Mouse (Mus musculus): ENCODE measurements around the gene Cd38. TPM values are rescaled to one million over a fixed set of nuclear protein-coding genes. Genes with fewer than 3 reads are reported as not detected.

Gene Cd38
- polyA plus RNA-seq, 1 experiment from 2014 or later: 1.9 TPM

DNA sequence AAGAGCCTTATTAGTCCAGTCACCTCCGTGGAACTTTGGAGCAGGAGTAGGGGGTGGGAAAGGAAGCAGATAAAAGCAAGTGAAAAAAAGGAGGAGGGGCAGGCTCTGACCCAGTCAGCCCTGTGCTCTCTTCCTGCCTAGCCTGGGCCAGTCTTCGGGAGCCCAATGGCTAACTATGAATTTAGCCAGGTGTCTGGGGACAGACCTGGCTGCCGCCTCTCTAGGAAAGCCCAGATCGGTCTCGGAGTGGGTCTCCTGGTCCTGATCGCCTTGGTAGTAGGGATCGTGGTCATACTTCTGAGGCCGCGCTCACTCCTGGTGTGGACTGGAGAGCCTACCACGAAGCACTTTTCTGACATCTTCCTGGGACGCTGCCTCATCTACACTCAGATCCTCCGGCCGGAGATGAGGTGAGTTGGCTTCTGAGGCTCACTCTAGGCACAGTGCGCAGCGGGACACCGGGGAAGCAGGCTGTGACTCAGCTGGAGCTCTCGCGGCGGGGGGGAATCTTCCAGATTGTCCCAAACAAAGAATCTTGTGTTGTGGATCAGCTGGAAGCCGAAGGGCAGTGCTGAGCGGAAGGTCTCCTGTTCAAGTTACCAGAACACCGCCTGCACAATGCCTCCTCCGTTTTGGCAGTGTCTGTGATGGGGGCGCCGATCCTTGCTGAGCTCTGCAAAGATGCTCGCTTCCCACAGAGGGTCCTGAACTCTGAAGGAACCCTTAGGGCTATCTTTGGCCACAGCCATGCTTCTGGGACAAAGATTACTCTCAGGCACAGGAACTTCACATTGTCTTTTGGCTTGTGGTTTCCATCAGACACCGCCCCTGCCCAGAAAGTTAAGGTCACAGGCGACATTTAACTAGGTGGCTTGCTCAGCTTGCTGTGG is 603 bp downstream of the Cd38 start:
- H3K9ac ChIP-seq (ENCODE audit: low read depth, low read length): peak overlapping the region; percentile 36; the same call in 1 of the 2 replicates
- 5% methylated on average over 28 of the region's 28 CpGs for WGBS
- no peaks in the 10 kb centered on the region for H3K27me3 ChIP-seq (ENCODE audit: control insufficient read depth, insufficient read depth, low read depth, low read length)
- peak overlapping the region; percentile 36 for H3K4me3 ChIP-seq (ENCODE audit: low read depth, low read length)
- H3K27ac ChIP-seq (ENCODE audit: low read length): no peak overlapping the region
- H3K36me3 ChIP-seq (ENCODE audit: control insufficient read depth, insufficient read depth, low read length): no peaks in the 10 kb centered on the region
- peak overlapping the region; percentile 69 for H3K4me2 ChIP-seq (ENCODE audit: low read length)
- peak; percentile 48; the same call in 1 of the 2 replicates for ATAC-seq
- peaks cover 4% of the 10 kb centered on the region; the same call in 1 of the 2 replicates for H3K4me1 ChIP-seq (ENCODE audit: control insufficient read depth, insufficient read depth, low read length)
- no peaks in the 10 kb centered on the region for H3K9me3 ChIP-seq (replicated peaks; ENCODE audit: control insufficient read depth, low read length, poor library complexity, severe bottlenecking)

DNA sequence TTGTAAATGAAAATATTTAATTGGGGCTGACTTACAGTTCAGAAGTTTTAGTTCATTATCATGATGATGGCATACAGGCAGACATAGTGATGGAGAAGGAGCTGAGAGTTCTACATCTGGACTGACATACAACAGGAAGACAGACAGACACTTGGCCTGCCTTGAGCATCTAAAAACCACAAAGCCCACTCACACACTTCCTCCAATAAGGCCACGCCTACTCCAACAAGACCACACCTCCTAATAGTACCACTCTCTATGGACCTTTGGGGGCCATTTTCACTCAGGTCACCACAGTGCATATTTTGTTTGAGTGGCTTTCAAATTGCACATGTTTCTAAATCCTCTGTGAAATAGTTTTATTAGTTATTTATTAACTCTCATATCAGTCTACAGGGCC is 3.5 kb downstream of the Cd38 start:
- Histone ChIP-seq H3K36me3 (ENCODE audit: control insufficient read depth, insufficient read depth, low read length) (no peaks in the 10 kb centered on the region), H3K4me2 (ENCODE audit: low read length) (no peak overlapping the region), H3K27ac (ENCODE audit: low read length) (no peak overlapping the region), H3K9me3 (replicated peaks; ENCODE audit: control insufficient read depth, low read length, poor library complexity, severe bottlenecking) (no peaks in the 10 kb centered on the region), H3K27me3 (ENCODE audit: control insufficient read depth, insufficient read depth, low read depth, low read length) (no peaks in the 10 kb centered on the region), H3K9ac (ENCODE audit: low read depth, low read length) (no peak overlapping the region), H3K4me3 (ENCODE audit: low read depth, low read length) (no peak overlapping the region), H3K4me1 (ENCODE audit: control insufficient read depth, insufficient read depth, low read length) (peaks cover 4% of the 10 kb centered on the region; the same call in 1 of the 2 replicates)
- 85% methylated on average over 1 of the region's 1 CpGs for WGBS
- ATAC-seq: no peak

DNA sequence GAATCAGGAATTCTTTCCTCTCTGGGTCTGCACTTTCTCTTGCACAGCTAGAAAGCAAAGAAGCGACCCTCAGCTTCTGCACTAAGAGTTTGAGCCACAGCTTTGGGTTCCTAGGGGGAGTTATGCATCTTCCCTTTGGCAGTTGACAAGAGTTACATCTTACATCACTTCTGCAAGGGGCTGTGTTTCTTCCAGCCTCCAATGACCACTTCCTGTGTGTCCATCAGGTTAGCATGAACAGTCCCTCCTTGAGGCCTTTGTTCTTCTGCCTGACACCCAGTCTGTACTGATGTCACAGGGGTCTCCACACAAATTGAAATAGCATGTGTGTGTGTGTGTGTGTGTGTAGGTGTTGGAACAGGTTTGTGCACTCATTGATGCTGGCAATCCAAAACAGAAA is 4.3 kb downstream of the Cd38 start:
- no peak for ATAC-seq
- H3K36me3 ChIP-seq (ENCODE audit: control insufficient read depth, insufficient read depth, low read length): no peaks in the 10 kb centered on the region
- H3K4me1 ChIP-seq (ENCODE audit: control insufficient read depth, insufficient read depth, low read length): peaks cover 4% of the 10 kb centered on the region; the same call in 1 of the 2 replicates
- H3K4me2 ChIP-seq (ENCODE audit: low read length): no peak overlapping the region
- H3K27me3 ChIP-seq (ENCODE audit: control insufficient read depth, insufficient read depth, low read depth, low read length): no peaks in the 10 kb centered on the region
- H3K9me3 ChIP-seq (replicated peaks; ENCODE audit: control insufficient read depth, low read length, poor library complexity, severe bottlenecking): no peaks in the 10 kb centered on the region
- WGBS: 70% methylated on average over 1 of the region's 1 CpGs
- no peak overlapping the region for H3K4me3 ChIP-seq (ENCODE audit: low read depth, low read length)
- no peak overlapping the region for H3K27ac ChIP-seq (ENCODE audit: low read length)
- no peak overlapping the region for H3K9ac ChIP-seq (ENCODE audit: low read depth, low read length)

DNA sequence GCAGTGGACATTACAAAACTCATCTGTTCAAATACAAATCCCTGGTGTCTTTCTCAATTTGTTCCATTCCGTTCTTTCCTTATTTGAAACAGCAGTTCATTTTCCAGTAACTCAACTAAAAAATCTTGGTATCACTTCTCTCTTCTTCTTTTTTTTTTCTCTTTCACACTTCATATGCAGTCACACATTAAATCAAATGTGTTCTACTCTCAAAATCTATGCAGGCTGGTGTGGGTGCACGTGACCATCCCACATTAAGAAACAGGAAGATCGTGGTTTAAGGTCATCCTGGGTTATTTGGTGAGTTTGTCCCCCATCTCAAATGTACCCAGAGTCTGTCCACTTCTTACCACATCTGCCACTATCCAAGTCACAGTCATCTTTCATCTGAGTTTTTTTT is 13.7 kb downstream of the Cd38 start:
- no peaks in the 10 kb centered on the region for H3K36me3 ChIP-seq (ENCODE audit: control insufficient read depth, insufficient read depth, low read length)
- H3K4me3 ChIP-seq (ENCODE audit: low read depth, low read length): no peak overlapping the region
- H3K27ac ChIP-seq (ENCODE audit: low read length): no peak overlapping the region
- 91% methylated on average over 3 of the region's 3 CpGs for WGBS
- H3K4me2 ChIP-seq (ENCODE audit: low read length): no peak overlapping the region
- H3K4me1 ChIP-seq (ENCODE audit: control insufficient read depth, insufficient read depth, low read length): no peaks in the 10 kb centered on the region
- H3K27me3 ChIP-seq (ENCODE audit: control insufficient read depth, insufficient read depth, low read depth, low read length): no peaks in the 10 kb centered on the region
- H3K9me3 ChIP-seq (replicated peaks; ENCODE audit: control insufficient read depth, low read length, poor library complexity, severe bottlenecking): no peaks in the 10 kb centered on the region
- ATAC-seq: no peak
- H3K9ac ChIP-seq (ENCODE audit: low read depth, low read length): no peak overlapping the region

DNA sequence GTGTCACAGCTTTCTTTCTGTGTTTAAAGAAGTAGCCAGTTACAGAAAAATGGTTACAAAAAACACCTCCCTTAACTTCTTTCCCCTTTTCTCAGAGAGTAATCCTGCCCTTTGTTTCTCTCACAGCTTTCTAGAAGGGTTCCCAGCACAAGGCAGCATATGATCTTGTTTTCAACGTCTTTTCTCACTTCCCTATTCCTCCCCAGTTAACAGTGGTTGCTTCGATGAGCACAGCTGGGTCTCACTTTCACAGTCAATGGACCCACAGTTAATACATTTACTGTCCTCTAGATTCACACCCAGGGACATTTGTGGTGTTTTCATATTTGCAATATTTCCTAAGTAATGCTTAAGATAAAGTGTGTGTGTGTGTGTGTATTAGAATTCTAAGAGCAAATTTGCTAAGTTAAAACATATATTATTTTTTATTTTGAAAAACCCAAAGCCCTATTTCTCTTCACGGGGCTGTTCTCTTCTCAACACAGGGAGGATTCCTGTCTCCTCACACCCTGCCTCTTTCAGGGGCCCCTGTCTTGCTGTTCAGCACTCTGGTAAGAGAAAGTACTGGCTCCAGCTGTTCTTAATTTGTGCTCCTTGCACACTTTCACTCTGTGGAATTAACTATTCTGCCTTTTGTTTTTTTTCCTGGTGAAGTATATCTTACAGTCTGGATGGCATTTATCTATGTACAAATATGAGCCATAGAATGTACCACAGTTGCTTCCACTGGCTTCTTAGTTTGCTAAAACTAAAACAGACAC is 16.9 kb downstream of the Cd38 start:
- Histone ChIP-seq H3K9me3 (replicated peaks; ENCODE audit: control insufficient read depth, low read length, poor library complexity, severe bottlenecking) (no peaks in the 10 kb centered on the region), H3K27me3 (ENCODE audit: control insufficient read depth, insufficient read depth, low read depth, low read length) (no peaks in the 10 kb centered on the region), H3K9ac (ENCODE audit: low read depth, low read length) (no peak overlapping the region), H3K4me3 (ENCODE audit: low read depth, low read length) (no peak overlapping the region), H3K27ac (ENCODE audit: low read length) (no peak overlapping the region), H3K4me2 (ENCODE audit: low read length) (no peak overlapping the region), H3K4me1 (ENCODE audit: control insufficient read depth, insufficient read depth, low read length) (no peaks in the 10 kb centered on the region), H3K36me3 (ENCODE audit: control insufficient read depth, insufficient read depth, low read length) (no peaks in the 10 kb centered on the region)
- WGBS: 22% methylated on average over 3 of the region's 3 CpGs
- no peak for ATAC-seq

DNA sequence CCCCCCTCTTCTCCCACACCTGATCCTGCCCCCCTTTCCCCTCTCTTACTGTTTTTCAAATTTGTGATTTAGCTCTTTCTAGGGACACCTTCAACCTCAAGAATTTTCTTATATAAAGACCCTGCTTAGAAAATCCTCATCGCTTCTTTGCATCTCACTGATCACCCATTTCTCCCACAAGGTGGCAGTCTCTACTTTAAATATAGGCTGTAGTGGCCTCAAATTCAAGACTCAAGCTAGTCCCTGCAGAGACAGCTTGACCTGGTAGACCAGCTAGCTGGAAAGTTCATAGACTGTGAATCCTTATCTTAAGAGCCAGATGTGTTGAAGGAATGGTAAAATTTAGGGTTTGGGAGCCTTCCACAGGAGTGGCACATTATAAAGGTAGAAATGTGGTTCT is 24.0 kb downstream of the Cd38 start:
- H3K4me3 ChIP-seq (ENCODE audit: low read depth, low read length): no peak overlapping the region
- H3K4me2 ChIP-seq (ENCODE audit: low read length): no peak overlapping the region
- H3K27me3 ChIP-seq (ENCODE audit: control insufficient read depth, insufficient read depth, low read depth, low read length): no peaks in the 10 kb centered on the region
- 18% methylated on average over 1 of the region's 1 CpGs for WGBS
- no peak overlapping the region for H3K27ac ChIP-seq (ENCODE audit: low read length)
- H3K9me3 ChIP-seq (replicated peaks; ENCODE audit: control insufficient read depth, low read length, poor library complexity, severe bottlenecking): no peaks in the 10 kb centered on the region
- ATAC-seq: no peak
- H3K9ac ChIP-seq (ENCODE audit: low read depth, low read length): no peak overlapping the region
- H3K4me1 ChIP-seq (ENCODE audit: control insufficient read depth, insufficient read depth, low read length): no peaks in the 10 kb centered on the region
- no peaks in the 10 kb centered on the region for H3K36me3 ChIP-seq (ENCODE audit: control insufficient read depth, insufficient read depth, low read length)

DNA sequence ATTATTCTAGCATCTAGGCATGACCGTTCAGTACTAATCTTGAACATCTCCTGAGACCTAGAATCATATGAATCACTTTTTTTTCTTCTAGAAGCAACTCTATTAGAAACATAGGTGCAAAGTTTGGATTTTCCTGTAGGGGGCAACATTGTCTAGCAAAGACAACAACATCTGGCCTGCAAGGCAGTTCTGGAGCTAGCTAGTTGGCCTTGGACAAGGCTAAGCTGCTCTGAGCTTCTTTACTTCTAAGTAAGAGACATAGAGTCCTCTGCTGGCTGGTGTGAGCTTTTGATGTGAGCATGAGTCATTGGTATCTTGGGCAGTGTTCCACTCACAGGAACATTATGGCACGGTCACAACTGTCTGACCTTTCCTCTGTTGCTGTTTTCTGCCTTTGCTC is 25.8 kb downstream of the Cd38 start:
- Histone ChIP-seq H3K9me3 (replicated peaks; ENCODE audit: control insufficient read depth, low read length, poor library complexity, severe bottlenecking) (no peaks in the 10 kb centered on the region), H3K4me1 (ENCODE audit: control insufficient read depth, insufficient read depth, low read length) (no peaks in the 10 kb centered on the region), H3K27me3 (ENCODE audit: control insufficient read depth, insufficient read depth, low read depth, low read length) (no peaks in the 10 kb centered on the region), H3K9ac (ENCODE audit: low read depth, low read length) (no peak overlapping the region), H3K27ac (ENCODE audit: low read length) (no peak overlapping the region), H3K4me3 (ENCODE audit: low read depth, low read length) (no peak overlapping the region), H3K36me3 (ENCODE audit: control insufficient read depth, insufficient read depth, low read length) (no peaks in the 10 kb centered on the region), H3K4me2 (ENCODE audit: low read length) (no peak overlapping the region)
- WGBS: 82% methylated on average over 2 of the region's 2 CpGs
- no peak for ATAC-seq

DNA sequence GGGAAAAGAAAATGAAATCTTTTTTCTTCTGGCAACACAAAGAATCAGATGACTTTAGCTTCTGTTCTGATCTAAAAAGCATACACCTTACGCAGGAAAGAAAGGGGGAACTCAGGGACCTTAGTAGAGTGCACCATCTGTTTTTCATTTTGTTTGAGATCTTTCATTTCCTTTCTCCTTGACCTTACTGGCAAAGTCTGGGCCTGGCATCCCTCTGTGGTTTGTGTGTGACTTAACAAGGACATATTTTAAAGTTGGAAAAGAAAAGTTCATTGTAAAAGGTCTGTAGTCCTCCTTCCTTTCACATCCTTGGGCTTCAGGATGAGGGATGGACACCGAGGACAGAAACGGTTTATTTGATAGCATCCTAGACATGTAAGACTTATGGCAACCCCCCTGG is 27.6 kb downstream of the Cd38 start:
- no peaks in the 10 kb centered on the region for H3K9me3 ChIP-seq (replicated peaks; ENCODE audit: control insufficient read depth, low read length, poor library complexity, severe bottlenecking)
- H3K27ac ChIP-seq (ENCODE audit: low read length): no peak overlapping the region
- no peaks in the 10 kb centered on the region for H3K27me3 ChIP-seq (ENCODE audit: control insufficient read depth, insufficient read depth, low read depth, low read length)
- no peaks in the 10 kb centered on the region for H3K36me3 ChIP-seq (ENCODE audit: control insufficient read depth, insufficient read depth, low read length)
- H3K9ac ChIP-seq (ENCODE audit: low read depth, low read length): no peak overlapping the region
- no peaks in the 10 kb centered on the region for H3K4me1 ChIP-seq (ENCODE audit: control insufficient read depth, insufficient read depth, low read length)
- no peak overlapping the region for H3K4me2 ChIP-seq (ENCODE audit: low read length)
- H3K4me3 ChIP-seq (ENCODE audit: low read depth, low read length): no peak overlapping the region
- no peak for ATAC-seq
- 89% methylated on average over 3 of the region's 3 CpGs for WGBS

DNA sequence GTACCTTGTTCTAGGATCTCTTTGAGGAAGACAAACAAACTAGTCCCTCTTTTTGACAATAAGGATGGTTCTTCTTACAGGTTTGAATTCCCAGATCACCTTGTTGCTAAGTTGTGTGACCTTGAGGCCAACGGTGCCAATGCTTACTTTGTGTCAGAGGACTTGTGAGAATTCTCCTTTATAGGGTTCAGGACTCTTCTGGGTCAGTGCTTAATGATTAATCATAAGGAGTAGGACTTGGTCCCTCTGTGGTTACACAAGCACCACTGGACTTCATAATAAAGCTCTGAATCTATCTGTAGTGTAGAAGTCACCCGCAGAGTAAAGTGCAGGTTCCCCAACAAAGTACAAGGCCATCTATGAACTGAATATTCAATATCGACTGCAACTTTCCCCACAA is 36.3 kb downstream of the Cd38 start:
- 93% methylated on average over 3 of the region's 3 CpGs for WGBS
- Histone ChIP-seq H3K4me2 (ENCODE audit: low read length) (no peak overlapping the region), H3K4me3 (ENCODE audit: low read depth, low read length) (no peak overlapping the region), H3K9me3 (replicated peaks; ENCODE audit: control insufficient read depth, low read length, poor library complexity, severe bottlenecking) (no peaks in the 10 kb centered on the region), H3K27me3 (ENCODE audit: control insufficient read depth, insufficient read depth, low read depth, low read length) (no peaks in the 10 kb centered on the region), H3K27ac (ENCODE audit: low read length) (no peak overlapping the region), H3K4me1 (ENCODE audit: control insufficient read depth, insufficient read depth, low read length) (no peaks in the 10 kb centered on the region), H3K36me3 (ENCODE audit: control insufficient read depth, insufficient read depth, low read length) (no peaks in the 10 kb centered on the region), H3K9ac (ENCODE audit: low read depth, low read length) (no peak overlapping the region)
- no peak for ATAC-seq

Measured in midbrain, embryonic 16.5 days (tissue).